Mouse (Mus musculus) spleen, adult 2 months (tissue): ENCODE measurements around the gene H6pd.

Experiments used
- CTCF ChIP-seq: fragments of 200-500 bp; IDR thresholded peaks from 2 replicates; pipeline ENCODE4 v1.5.1; 2011; ENCODE audit warnings: mild to moderate bottlenecking, inconsistent platforms; ENCODE audit not compliant: insufficient read depth, insufficient read length, insufficient replicate concordance; ENCODE audit errors: extremely low read depth
- POLR2A ChIP-seq: fragments of 200-500 bp; IDR thresholded peaks from 2 replicates; pipeline ENCODE4 v1.6.1; 2011; ENCODE audit warnings: low read depth, low read length, inconsistent platforms

- TF ChIP-seq CTCF: no peak
- TF ChIP-seq POLR2A: no peak
Observed at GRCm38 (mm10) chr4:149935470-149935869, 73.4 kb downstream of the H6pd start.
